Mouse (Mus musculus): ENCODE results near the gene Shq1. TPM values are rescaled to one million over a fixed set of nuclear protein-coding genes. Genes with fewer than 3 reads are reported as not detected.
A peak's percentile ranks its signal among the peaks of the same experiment; 100 is the strongest.

Shq1 gene
- polyA plus RNA-seq, 1 experiment from 2014 or later: 16.0 TPM

DNA sequence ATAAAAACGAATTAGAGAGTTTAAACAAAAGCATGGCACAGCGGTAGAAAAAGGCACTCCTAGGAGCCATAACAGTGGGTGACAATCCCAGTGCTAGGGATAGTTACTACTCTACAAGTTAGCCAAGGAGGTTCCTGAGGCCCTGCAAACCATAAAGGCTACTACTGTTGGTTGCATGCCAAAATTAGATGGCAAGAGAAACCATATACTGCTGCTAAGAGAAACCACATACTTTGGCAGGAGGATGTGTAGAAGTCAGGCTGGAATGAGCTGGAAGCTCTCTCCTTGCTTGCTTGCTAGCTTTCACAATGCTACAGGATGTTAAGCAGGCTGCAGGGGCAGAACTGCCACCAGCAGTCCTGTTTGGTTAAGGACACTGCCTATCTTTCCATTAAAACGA, 50.5 kb downstream of the Shq1 start:
- Histone ChIP-seq H3K27ac (no peak overlapping the region), H3K4me1 (no peaks in the 10 kb centered on the region), H3K4me3 (no peak overlapping the region), H3K9me3 (replicated peaks) (no peaks in the 10 kb centered on the region), H3K9ac (no peak overlapping the region), H3K36me3 (ENCODE audit: poor library complexity, severe bottlenecking) (no peaks in the 10 kb centered on the region), H3K27me3 (no peaks in the 10 kb centered on the region), H3K4me2 (no peak overlapping the region)
- 86% methylated on average over 3 of the region's 3 CpGs for WGBS
- no peak for ATAC-seq

DNA sequence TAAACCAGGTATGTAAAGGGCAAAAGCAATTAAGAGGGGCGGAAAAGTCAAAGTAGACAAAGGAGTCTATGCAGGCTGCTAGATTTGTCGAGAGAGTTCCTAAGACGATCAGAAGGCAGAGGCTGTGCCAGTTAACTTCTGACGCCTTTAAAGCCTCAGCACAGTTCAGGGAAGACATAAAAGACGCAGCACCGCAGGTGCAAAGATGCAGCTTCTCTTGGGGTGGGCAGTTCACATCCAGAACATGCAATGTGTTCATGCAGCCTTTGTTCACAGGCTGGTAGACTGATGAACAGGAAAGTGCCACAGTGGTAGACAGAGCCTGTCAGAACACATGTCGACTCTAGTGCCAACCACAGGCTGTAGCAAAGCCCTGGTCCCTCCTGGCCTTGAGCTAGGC, 51.6 kb downstream of the Shq1 start:
- Histone ChIP-seq H3K9ac (no peak overlapping the region), H3K4me3 (no peak overlapping the region), H3K27ac (no peak overlapping the region), H3K9me3 (replicated peaks) (no peaks in the 10 kb centered on the region), H3K4me2 (no peak overlapping the region), H3K4me1 (peaks cover under 1% of the 10 kb centered on the region; the same call in 1 of the 2 replicates), H3K36me3 (ENCODE audit: poor library complexity, severe bottlenecking) (no peaks in the 10 kb centered on the region), H3K27me3 (no peaks in the 10 kb centered on the region)
- WGBS: 94% methylated on average over 7 of the region's 7 CpGs
- ATAC-seq: no peak

- Histone ChIP-seq H3K4me2 (no peak overlapping the region), H3K36me3 (ENCODE audit: poor library complexity, severe bottlenecking) (no peaks in the 10 kb centered on the region), H3K4me3 (no peak overlapping the region), H3K27me3 (no peaks in the 10 kb centered on the region), H3K4me1 (peaks cover 13% of the 10 kb centered on the region), H3K27ac (no peak overlapping the region), H3K9ac (no peak overlapping the region), H3K9me3 (replicated peaks) (no peaks in the 10 kb centered on the region)
- WGBS: 96% methylated on average over 4 of the region's 4 CpGs
- ATAC-seq: no peak
Observed at GRCm38 (mm10) chr6:100616133-100616532, 54.8 kb downstream of the Shq1 start.

GRCm38 (mm10) chr6:100613593-100614267, 57.2 kb downstream of the Shq1 start:
- H3K4me1 ChIP-seq: peaks cover 13% of the 10 kb centered on the region
- H3K4me2 ChIP-seq: no peak overlapping the region
- WGBS: 51% methylated on average over 6 of the region's 6 CpGs
- no peak overlapping the region for H3K4me3 ChIP-seq
- H3K27me3 ChIP-seq: no peaks in the 10 kb centered on the region
- H3K27ac ChIP-seq: peak overlapping the region; percentile 19; the same call in 1 of the 2 replicates
- H3K9me3 ChIP-seq (replicated peaks): no peaks in the 10 kb centered on the region
- H3K36me3 ChIP-seq (ENCODE audit: poor library complexity, severe bottlenecking): no peaks in the 10 kb centered on the region
- ATAC-seq: 0 out of 2 replicates have a peak, but pooled peaks have one; percentile 30
- no peak overlapping the region for H3K9ac ChIP-seq

- H3K9me3 ChIP-seq (replicated peaks): no peaks in the 10 kb centered on the region
- peaks cover 13% of the 10 kb centered on the region for H3K4me1 ChIP-seq
- H3K27me3 ChIP-seq: no peaks in the 10 kb centered on the region
- WGBS: 94% methylated on average over 7 of the region's 7 CpGs
- H3K4me3 ChIP-seq: no peak overlapping the region
- ATAC-seq: no peak
- H3K4me2 ChIP-seq: no peak overlapping the region
- H3K36me3 ChIP-seq (ENCODE audit: poor library complexity, severe bottlenecking): no peaks in the 10 kb centered on the region
- no peak overlapping the region for H3K27ac ChIP-seq
- no peak overlapping the region for H3K9ac ChIP-seq
Observed at GRCm38 (mm10) chr6:100610897-100611575, 59.9 kb downstream of the Shq1 start.

DNA sequence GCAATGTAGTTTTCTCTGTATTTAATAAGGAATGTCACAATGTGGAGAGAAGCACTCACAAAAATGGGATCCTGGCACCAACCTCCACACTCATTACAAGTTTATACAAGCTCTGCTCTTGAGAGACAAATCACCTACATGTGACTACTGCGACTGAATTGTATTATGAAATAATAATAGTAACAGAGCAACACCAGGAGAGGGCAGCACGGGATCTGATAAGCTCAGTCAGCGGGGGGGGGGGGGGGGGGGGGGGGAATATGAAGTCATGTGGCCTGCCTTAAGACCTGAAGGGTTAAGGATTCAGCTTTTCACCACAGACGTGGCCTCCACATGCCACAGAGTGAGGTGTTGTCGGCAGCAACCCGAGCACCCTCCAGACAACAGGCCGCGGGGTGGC, 60.8 kb downstream of the Shq1 start:
- H3K27me3 ChIP-seq: no peaks in the 10 kb centered on the region
- H3K36me3 ChIP-seq (ENCODE audit: poor library complexity, severe bottlenecking): no peaks in the 10 kb centered on the region
- 84% methylated on average over 6 of the region's 8 CpGs for WGBS
- no peak overlapping the region for H3K4me2 ChIP-seq
- no peak overlapping the region for H3K4me3 ChIP-seq
- ATAC-seq: no peak
- H3K9me3 ChIP-seq (replicated peaks): no peaks in the 10 kb centered on the region
- H3K27ac ChIP-seq: no peak overlapping the region
- no peak overlapping the region for H3K9ac ChIP-seq
- peaks cover 13% of the 10 kb centered on the region for H3K4me1 ChIP-seq

- 81% methylated on average over 3 of the region's 3 CpGs for WGBS
Observed at GRCm38 (mm10) chr6:100609256-100609655, 61.7 kb downstream of the Shq1 start.

DNA sequence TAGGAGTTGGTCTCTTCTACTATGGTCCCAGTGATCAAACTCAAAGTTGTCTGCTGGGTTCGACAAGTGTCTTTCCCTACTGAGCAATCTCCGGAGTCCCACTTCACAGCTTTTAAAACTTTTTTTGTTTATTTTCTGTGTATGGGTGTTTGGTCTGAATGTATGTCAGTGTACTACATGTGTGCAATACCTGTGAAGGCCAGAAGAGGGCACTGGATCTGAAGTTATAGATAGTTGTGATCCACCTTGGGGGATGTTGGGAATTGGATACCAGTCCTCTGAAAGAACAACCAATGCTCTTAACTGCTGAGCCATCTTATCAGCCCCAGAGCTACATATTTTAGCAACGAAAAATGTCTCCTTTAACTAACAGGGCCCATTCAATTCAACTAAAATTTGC, 62.5 kb downstream of the Shq1 start:
- ATAC-seq: no peak
- Histone ChIP-seq H3K4me2 (no peak overlapping the region), H3K9me3 (replicated peaks) (no peaks in the 10 kb centered on the region), H3K4me3 (no peak overlapping the region), H3K4me1 (peaks cover 4% of the 10 kb centered on the region), H3K36me3 (ENCODE audit: poor library complexity, severe bottlenecking) (no peaks in the 10 kb centered on the region), H3K27me3 (no peaks in the 10 kb centered on the region), H3K27ac (no peak overlapping the region), H3K9ac (no peak overlapping the region)
- 90% methylated on average over 3 of the region's 3 CpGs for WGBS

More at GRCm38 (mm10) chr6:100609256-100609655, 61.7 kb downstream of the Shq1 start:
- Histone ChIP-seq H3K9ac (no peak overlapping the region), H3K4me1 (peaks cover 12% of the 10 kb centered on the region), H3K36me3 (ENCODE audit: poor library complexity, severe bottlenecking) (no peaks in the 10 kb centered on the region), H3K4me3 (no peak overlapping the region), H3K27ac (no peak overlapping the region), H3K27me3 (no peaks in the 10 kb centered on the region), H3K9me3 (replicated peaks) (no peaks in the 10 kb centered on the region), H3K4me2 (no peak overlapping the region)
- no peak for ATAC-seq

GRCm38 (mm10) chr6:100606805-100607204, 64.2 kb downstream of the Shq1 start:
- no peak overlapping the region for H3K27ac ChIP-seq
- no peaks in the 10 kb centered on the region for H3K4me1 ChIP-seq
- ATAC-seq: no peak
- no peak overlapping the region for H3K4me2 ChIP-seq
- no peaks in the 10 kb centered on the region for H3K27me3 ChIP-seq
- WGBS: 68% methylated on average over 4 of the region's 4 CpGs
- no peaks in the 10 kb centered on the region for H3K9me3 ChIP-seq (replicated peaks)
- H3K9ac ChIP-seq: no peak overlapping the region
- no peaks in the 10 kb centered on the region for H3K36me3 ChIP-seq (ENCODE audit: poor library complexity, severe bottlenecking)
- no peak overlapping the region for H3K4me3 ChIP-seq

DNA sequence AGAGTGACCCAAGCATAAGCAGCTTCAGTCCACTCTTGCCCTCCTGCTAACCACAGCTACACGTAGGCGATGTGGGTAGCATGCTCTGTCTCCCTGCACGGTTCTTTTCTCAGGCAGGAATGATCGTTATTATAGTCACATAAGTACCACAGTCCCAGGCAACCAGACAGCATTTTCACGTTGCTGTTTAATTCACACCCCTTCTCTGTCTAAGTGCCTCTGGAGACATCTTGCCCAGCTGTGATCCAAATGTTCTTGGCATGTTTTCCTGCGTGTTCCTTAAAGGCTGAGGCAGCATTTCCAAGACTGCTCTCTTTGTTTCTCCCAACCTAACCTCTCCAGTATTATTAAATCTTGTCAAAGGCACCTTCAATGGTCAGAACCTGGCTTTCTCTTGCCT, 67.3 kb downstream of the Shq1 start:
- Histone ChIP-seq H3K4me2 (no peak overlapping the region), H3K9me3 (replicated peaks) (no peaks in the 10 kb centered on the region), H3K27me3 (no peaks in the 10 kb centered on the region), H3K27ac (no peak overlapping the region), H3K36me3 (ENCODE audit: poor library complexity, severe bottlenecking) (no peaks in the 10 kb centered on the region), H3K4me3 (no peak overlapping the region), H3K9ac (no peak overlapping the region), H3K4me1 (no peaks in the 10 kb centered on the region)
- 86% methylated on average over 6 of the region's 6 CpGs for WGBS
- no peak for ATAC-seq

- no peak for ATAC-seq
- Histone ChIP-seq H3K9ac (no peak overlapping the region), H3K9me3 (replicated peaks) (no peaks in the 10 kb centered on the region), H3K4me3 (no peak overlapping the region), H3K36me3 (ENCODE audit: poor library complexity, severe bottlenecking) (no peaks in the 10 kb centered on the region), H3K4me1 (no peaks in the 10 kb centered on the region), H3K27me3 (no peaks in the 10 kb centered on the region), H3K4me2 (no peak overlapping the region), H3K27ac (no peak overlapping the region)
- 89% methylated on average over 6 of the region's 6 CpGs for WGBS
Observed at GRCm38 (mm10) chr6:100601634-100602033, 69.3 kb downstream of the Shq1 start.

DNA sequence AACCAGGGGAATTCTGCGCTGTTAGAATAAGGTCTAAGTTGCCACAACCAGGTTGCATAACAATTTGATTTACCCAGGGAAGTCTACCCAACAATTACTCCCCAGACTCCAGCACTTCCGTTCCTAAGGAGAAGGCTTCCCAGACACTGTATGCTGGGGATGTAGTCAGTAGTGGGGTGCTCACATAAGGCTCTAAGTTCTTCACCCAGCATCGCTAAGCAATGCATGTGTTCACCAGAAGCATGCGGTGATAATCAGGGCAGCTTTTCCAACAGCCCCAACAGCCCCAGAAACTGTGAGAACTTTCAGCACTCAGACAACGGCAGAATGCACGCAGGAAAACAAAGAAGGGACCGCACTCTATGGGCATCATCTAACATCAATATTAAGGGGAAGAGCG, 77.1 kb downstream of the Shq1 start:
- WGBS: 60% methylated on average over 8 of the region's 8 CpGs
- H3K4me1 ChIP-seq: peaks cover 7% of the 10 kb centered on the region
- no peak overlapping the region for H3K27ac ChIP-seq
- H3K4me2 ChIP-seq: no peak overlapping the region
- H3K9ac ChIP-seq: no peak overlapping the region
- no peaks in the 10 kb centered on the region for H3K27me3 ChIP-seq
- no peaks in the 10 kb centered on the region for H3K9me3 ChIP-seq (replicated peaks)
- no peak for ATAC-seq
- H3K36me3 ChIP-seq (ENCODE audit: poor library complexity, severe bottlenecking): no peaks in the 10 kb centered on the region
- no peak overlapping the region for H3K4me3 ChIP-seq

All from forebrain, embryonic 13.5 days (tissue).